10 mouse cellular contexts compared by ENCODE assay signal in genomic region chr16:25960345-25960744, GRCm38 (mm10).
A peak's percentile ranks its signal among the peaks of the same experiment; 100 is the strongest.
DNase-seq lines count a peak whose midpoint lies in the region.
"Had no signal": no experiment of that assay in that cellular context is flagged by ENCODE, and none has a peak within 500 bp of the region (broad histone marks: within the 10 kb centered on the region; RNA-seq: fewer than 3 reads in every experiment).

No protein-coding gene starts in this region.

- intact Hi-C loops in heart, postnatal 10 days (cut with DNase I) = loop anchor here (5.0 kb wide), 1 partner anchor 532 kb away; no protein-coding TSS in a partner anchor

- peak; percentile 13 to 39 for DNase-seq in cerebellum, postnatal 25 days
- DNase-seq in cerebellum, adult 11 months = no peak
- peak; percentile 17 to 30 for DNase-seq in frontal cortex, postnatal 14 days (ENCODE audit: low spot score in 2 of 2)
- peak; percentile 41 for DNase-seq in left cerebral cortex, adult 11 months (ENCODE audit: low spot score)
- DNase-seq in right cerebral cortex, postnatal 25 days = peak; percentile 59
- DNase-seq in adipocyte (ENCODE audit: low spot score) = no peak
- no peak for DNase-seq in heart, postnatal 10 days
- DNase-seq in gastrocnemius, postnatal 4 days (ENCODE audit: low spot score in 2 of 2) = no peak
- DNase-seq: kidney, postnatal 25 days; liver, embryonic 13.5 days had no signal

Comparison
In these comparisons a context has a peak if more than half of its experiments do, and no peak if none do; other contexts are left out.
1. DNase-seq: peak in cerebellum, postnatal 25 days (2 of 2), frontal cortex, postnatal 14 days (2 of 2), left cerebral cortex, adult 11 months (single experiment) and right cerebral cortex, postnatal 25 days (single experiment); none in cerebellum, adult 11 months (single experiment), adipocyte (single experiment), heart, postnatal 10 days (0 of 2) and gastrocnemius, postnatal 4 days (0 of 2).